Mouse (Mus musculus): ENCODE measurements around the gene Ntrk3. TPM values are rescaled to one million over a fixed set of nuclear protein-coding genes. Genes with fewer than 3 reads are reported as not detected.

Gene Ntrk3
- polyA plus RNA-seq, 1 experiment from 2014 or later, result 0.52 TPM

GRCm38 (mm10) chr7:78483729-78484128, 254.1 kb downstream of the Ntrk3 start:
- Histone ChIP-seq H3K4me1 (ENCODE audit: control insufficient read depth, low read depth, low read length) (no peaks in the 10 kb centered on the region), H3K9me3 (replicated peaks; ENCODE audit: control insufficient read depth, low read length) (no peaks in the 10 kb centered on the region), H3K36me3 (ENCODE audit: control insufficient read depth, insufficient read depth) (no peaks in the 10 kb centered on the region), H3K9ac (ENCODE audit: low read depth, low read length) (no peak overlapping the region), H3K27me3 (ENCODE audit: control insufficient read depth, insufficient read depth, low read depth, low read length) (no peaks in the 10 kb centered on the region), H3K4me3 (ENCODE audit: low read depth, low read length) (no peak overlapping the region), H3K4me2 (ENCODE audit: low read depth, low read length) (no peak overlapping the region), H3K27ac (ENCODE audit: low read length) (no peak overlapping the region)
- no peak for ATAC-seq (ENCODE audit: low read depth)
- 82% methylated on average over 3 of the region's 3 CpGs for WGBS (ENCODE audit: insufficient replicate concordance)

- H3K4me1 ChIP-seq (ENCODE audit: control insufficient read depth, low read depth, low read length), result no peaks in the 10 kb centered on the region
- no peak overlapping the region for H3K4me3 ChIP-seq (ENCODE audit: low read depth, low read length)
- H3K27ac ChIP-seq (ENCODE audit: low read length), result no peak overlapping the region
- WGBS (ENCODE audit: insufficient replicate concordance), result 55% methylated on average over 2 of the region's 2 CpGs
- H3K9me3 ChIP-seq (replicated peaks; ENCODE audit: control insufficient read depth, low read length), result no peaks in the 10 kb centered on the region
- no peak overlapping the region for H3K9ac ChIP-seq (ENCODE audit: low read depth, low read length)
- no peak for ATAC-seq (ENCODE audit: low read depth)
- H3K27me3 ChIP-seq (ENCODE audit: control insufficient read depth, insufficient read depth, low read depth, low read length), result no peaks in the 10 kb centered on the region
- no peaks in the 10 kb centered on the region for H3K36me3 ChIP-seq (ENCODE audit: control insufficient read depth, insufficient read depth)
- no peak overlapping the region for H3K4me2 ChIP-seq (ENCODE audit: low read depth, low read length)
Measured at GRCm38 (mm10) chr7:78483061-78483460, 254.8 kb downstream of the Ntrk3 start.

GRCm38 (mm10) chr7:78478881-78479280, 258.9 kb downstream of the Ntrk3 start:
- Histone ChIP-seq H3K36me3 (ENCODE audit: control insufficient read depth, insufficient read depth) (no peaks in the 10 kb centered on the region), H3K27me3 (ENCODE audit: control insufficient read depth, insufficient read depth, low read depth, low read length) (no peaks in the 10 kb centered on the region), H3K4me1 (ENCODE audit: control insufficient read depth, low read depth, low read length) (no peaks in the 10 kb centered on the region), H3K27ac (ENCODE audit: low read length) (no peak overlapping the region), H3K9ac (ENCODE audit: low read depth, low read length) (no peak overlapping the region), H3K4me2 (ENCODE audit: low read depth, low read length) (no peak overlapping the region), H3K4me3 (ENCODE audit: low read depth, low read length) (no peak overlapping the region), H3K9me3 (replicated peaks; ENCODE audit: control insufficient read depth, low read length) (no peaks in the 10 kb centered on the region)
- 78% methylated on average over 2 of the region's 2 CpGs for WGBS (ENCODE audit: insufficient replicate concordance)
- ATAC-seq (ENCODE audit: low read depth), result no peak

GRCm38 (mm10) chr7:78471755-78472154, 266.1 kb downstream of the Ntrk3 start:
- WGBS (ENCODE audit: insufficient replicate concordance), result 56% methylated on average over 4 of the region's 4 CpGs
- no peak for ATAC-seq (ENCODE audit: low read depth)
- H3K27me3 ChIP-seq (ENCODE audit: control insufficient read depth, insufficient read depth, low read depth, low read length), result no peaks in the 10 kb centered on the region
- H3K4me2 ChIP-seq (ENCODE audit: low read depth, low read length), result no peak overlapping the region
- H3K9ac ChIP-seq (ENCODE audit: low read depth, low read length), result no peak overlapping the region
- no peaks in the 10 kb centered on the region for H3K36me3 ChIP-seq (ENCODE audit: control insufficient read depth, insufficient read depth)
- no peaks in the 10 kb centered on the region for H3K9me3 ChIP-seq (replicated peaks; ENCODE audit: control insufficient read depth, low read length)
- H3K4me1 ChIP-seq (ENCODE audit: control insufficient read depth, low read depth, low read length), result no peaks in the 10 kb centered on the region
- H3K4me3 ChIP-seq (ENCODE audit: low read depth, low read length), result no peak overlapping the region
- no peak overlapping the region for H3K27ac ChIP-seq (ENCODE audit: low read length)

GRCm38 (mm10) chr7:78471270-78471669, 266.5 kb downstream of the Ntrk3 start:
- no peaks in the 10 kb centered on the region for H3K9me3 ChIP-seq (replicated peaks; ENCODE audit: control insufficient read depth, low read length)
- H3K9ac ChIP-seq (ENCODE audit: low read depth, low read length), result no peak overlapping the region
- H3K36me3 ChIP-seq (ENCODE audit: control insufficient read depth, insufficient read depth), result no peaks in the 10 kb centered on the region
- 64% methylated on average over 1 of the region's 1 CpGs for WGBS (ENCODE audit: insufficient replicate concordance)
- H3K4me1 ChIP-seq (ENCODE audit: control insufficient read depth, low read depth, low read length), result no peaks in the 10 kb centered on the region
- no peaks in the 10 kb centered on the region for H3K27me3 ChIP-seq (ENCODE audit: control insufficient read depth, insufficient read depth, low read depth, low read length)
- no peak overlapping the region for H3K4me2 ChIP-seq (ENCODE audit: low read depth, low read length)
- H3K27ac ChIP-seq (ENCODE audit: low read length), result no peak overlapping the region
- no peak overlapping the region for H3K4me3 ChIP-seq (ENCODE audit: low read depth, low read length)
- no peak for ATAC-seq (ENCODE audit: low read depth)

GRCm38 (mm10) chr7:78462605-78463004, 275.2 kb downstream of the Ntrk3 start:
- H3K27me3 ChIP-seq (ENCODE audit: control insufficient read depth, insufficient read depth, low read depth, low read length), result no peaks in the 10 kb centered on the region
- H3K36me3 ChIP-seq (ENCODE audit: control insufficient read depth, insufficient read depth), result no peaks in the 10 kb centered on the region
- H3K4me1 ChIP-seq (ENCODE audit: control insufficient read depth, low read depth, low read length), result no peaks in the 10 kb centered on the region
- ATAC-seq (ENCODE audit: low read depth), result no peak
- no peak overlapping the region for H3K27ac ChIP-seq (ENCODE audit: low read length)
- H3K4me2 ChIP-seq (ENCODE audit: low read depth, low read length), result no peak overlapping the region
- WGBS (ENCODE audit: insufficient replicate concordance), result 73% methylated on average over 5 of the region's 5 CpGs
- H3K9ac ChIP-seq (ENCODE audit: low read depth, low read length), result no peak overlapping the region
- no peaks in the 10 kb centered on the region; the same call in 1 of the 2 replicates for H3K9me3 ChIP-seq (replicated peaks; ENCODE audit: control insufficient read depth, low read length)
- no peak overlapping the region for H3K4me3 ChIP-seq (ENCODE audit: low read depth, low read length)

GRCm38 (mm10) chr7:78459021-78459420, 278.8 kb downstream of the Ntrk3 start:
- Histone ChIP-seq H3K9ac (ENCODE audit: low read depth, low read length) (no peak overlapping the region), H3K27me3 (ENCODE audit: control insufficient read depth, insufficient read depth, low read depth, low read length) (no peaks in the 10 kb centered on the region), H3K4me2 (ENCODE audit: low read depth, low read length) (no peak overlapping the region), H3K36me3 (ENCODE audit: control insufficient read depth, insufficient read depth) (no peaks in the 10 kb centered on the region), H3K4me3 (ENCODE audit: low read depth, low read length) (no peak overlapping the region), H3K4me1 (ENCODE audit: control insufficient read depth, low read depth, low read length) (no peaks in the 10 kb centered on the region), H3K9me3 (replicated peaks; ENCODE audit: control insufficient read depth, low read length) (no peaks in the 10 kb centered on the region; the same call in 1 of the 2 replicates), H3K27ac (ENCODE audit: low read length) (no peak overlapping the region)
- 46% methylated on average over 1 of the region's 1 CpGs for WGBS (ENCODE audit: insufficient replicate concordance)
- ATAC-seq (ENCODE audit: low read depth), result no peak

- no peak for ATAC-seq (ENCODE audit: low read depth)
- Histone ChIP-seq H3K4me2 (ENCODE audit: low read depth, low read length) (no peak overlapping the region), H3K4me3 (ENCODE audit: low read depth, low read length) (no peak overlapping the region), H3K36me3 (ENCODE audit: control insufficient read depth, insufficient read depth) (no peaks in the 10 kb centered on the region), H3K9me3 (replicated peaks; ENCODE audit: control insufficient read depth, low read length) (no peaks in the 10 kb centered on the region), H3K27ac (ENCODE audit: low read length) (no peak overlapping the region), H3K27me3 (ENCODE audit: control insufficient read depth, insufficient read depth, low read depth, low read length) (no peaks in the 10 kb centered on the region), H3K9ac (ENCODE audit: low read depth, low read length) (no peak overlapping the region), H3K4me1 (ENCODE audit: control insufficient read depth, low read depth, low read length) (no peaks in the 10 kb centered on the region)
- 44% methylated on average over 2 of the region's 2 CpGs for WGBS (ENCODE audit: insufficient replicate concordance)
Measured at GRCm38 (mm10) chr7:78451666-78452065, 286.1 kb downstream of the Ntrk3 start.

GRCm38 (mm10) chr7:78449909-78450592, 287.8 kb downstream of the Ntrk3 start:
- 62% methylated on average over 6 of the region's 6 CpGs for WGBS (ENCODE audit: insufficient replicate concordance)
- Histone ChIP-seq H3K9me3 (replicated peaks; ENCODE audit: control insufficient read depth, low read length) (no peaks in the 10 kb centered on the region), H3K4me1 (ENCODE audit: control insufficient read depth, low read depth, low read length) (no peaks in the 10 kb centered on the region), H3K27me3 (ENCODE audit: control insufficient read depth, insufficient read depth, low read depth, low read length) (no peaks in the 10 kb centered on the region), H3K27ac (ENCODE audit: low read length) (no peak overlapping the region), H3K4me3 (ENCODE audit: low read depth, low read length) (no peak overlapping the region), H3K36me3 (ENCODE audit: control insufficient read depth, insufficient read depth) (no peaks in the 10 kb centered on the region), H3K4me2 (ENCODE audit: low read depth, low read length) (no peak overlapping the region), H3K9ac (ENCODE audit: low read depth, low read length) (no peak overlapping the region)
- ATAC-seq (ENCODE audit: low read depth), result no peak

Data from liver, embryonic 16.5 days (tissue).